Mouse (Mus musculus) liver, embryonic 12.5 days (tissue): ENCODE measurements around the gene Ak1. TPM values are rescaled to one million over a fixed set of nuclear protein-coding genes. Genes with fewer than 3 reads are reported as not detected.

Experiments
- ATAC-seq: fragments of 200-750 bp; cut with Nextera tagmentation; 2 replicates; pipeline ENCODE4 v1.8.0; 2017; ENCODE audit warnings: moderate number of reproducible peaks, mild to moderate bottlenecking, moderate library complexity
- H3K27ac ChIP-seq: fragments of 300-500 bp; sonication (generic); 2 replicates; pipeline ENCODE4 v1.5.1; 2016; ENCODE audit warnings: mild to moderate bottlenecking
- H3K27me3 ChIP-seq: fragments of 300-500 bp; sonication (generic); replicated peaks from 2 replicates; pipeline ENCODE4 v1.6.1; 2016; ENCODE audit warnings: mild to moderate bottlenecking, moderate library complexity
- H3K36me3 ChIP-seq: fragments of 300-500 bp; sonication (generic); 2 replicates; pipeline ENCODE4 v1.6.1; 2016; ENCODE audit warnings: mild to moderate bottlenecking, moderate library complexity
- H3K4me1 ChIP-seq: fragments of 300-500 bp; sonication (generic); 2 replicates; pipeline ENCODE4 v1.6.1; 2016
- H3K4me2 ChIP-seq: fragments of 300-500 bp; sonication (generic); 2 replicates; pipeline ENCODE4 v1.6.1; 2016; ENCODE audit warnings: mild to moderate bottlenecking, moderate library complexity
- H3K4me3 ChIP-seq: fragments of 300-500 bp; sonication (generic); 2 replicates; pipeline ENCODE4 v1.5.1; 2016; ENCODE audit warnings: mild to moderate bottlenecking, moderate library complexity
- H3K9ac ChIP-seq: fragments of 300-500 bp; sonication (generic); 2 replicates; pipeline ENCODE4 v1.6.1; 2016; ENCODE audit warnings: mild to moderate bottlenecking, moderate library complexity
- H3K9me3 ChIP-seq: fragments of 300-500 bp; sonication (generic); replicated peaks from 2 replicates; pipeline ENCODE4 v1.6.1; 2016; ENCODE audit warnings: mild to moderate bottlenecking, moderate library complexity
- WGBS: fragments of 180-500 bp; shearing (Covaris S2); methylation state at CpG from one replicate; pipeline ENCODE4 v1.1.7; 2016; ENCODE audit not compliant: insufficient replicate concordance; 5-methylcytosine and 5-hydroxymethylcytosine counted together
- polyA plus RNA-seq: library from polyadenylated mRNA; unstranded; fragments of >200 nt; fragmentation: Nextera tagmentation; extraction: Ambion mirVana; gene quantifications from 2 replicates; pipeline ENCODE4 v1.2.1, GENCODE M21; 2016

Ak1 gene
- polyA plus RNA-seq, 1 experiment from 2014 or later: 2.6 TPM

DNA sequence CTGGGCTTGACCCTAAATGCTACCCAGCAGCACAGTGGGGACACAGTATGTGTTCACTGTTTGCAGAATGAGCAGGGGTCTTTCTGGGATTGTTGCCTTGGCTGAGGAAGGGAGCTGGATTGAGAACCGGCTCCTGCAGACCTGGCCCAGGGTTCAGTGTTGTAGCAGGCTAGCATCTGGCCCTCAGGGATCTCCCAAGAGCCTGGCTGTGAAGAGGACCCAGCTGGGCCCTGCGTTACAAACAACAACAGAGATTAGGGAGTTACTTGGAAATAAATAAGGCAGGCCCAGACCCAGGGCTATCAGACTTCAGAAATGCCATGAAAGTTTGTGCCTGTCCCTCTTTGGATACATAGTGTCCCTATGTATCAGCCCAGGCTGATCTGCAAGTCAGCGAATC is 24.1 kb downstream of the Ak1 start:
- Histone ChIP-seq H3K9me3 (no peaks in the 10 kb centered on the region), H3K27ac (peak overlapping the region; percentile 53), H3K4me1 (peaks cover 50% of the 10 kb centered on the region), H3K36me3 (peaks cover 3% of the 10 kb centered on the region; the same call in 1 of the 2 replicates), H3K9ac (no peak overlapping the region), H3K4me3 (no peak overlapping the region), H3K4me2 (peak overlapping the region; percentile 61), H3K27me3 (no peaks in the 10 kb centered on the region)
- 77% methylated on average over 3 of the region's 3 CpGs for WGBS
- no peak for ATAC-seq

GRCm38 (mm10) chr2:32646379-32647056 is 25.0 kb downstream of the Ak1 start, which contains the start of gene Eng:
Gene Eng (plus strand): TSS chr2:32646595.
- peak within 1 kb of the TSS; percentile 53 for H3K27ac ChIP-seq
- peaks cover 49% of the 10 kb centered on the region for H3K4me1 ChIP-seq
- H3K9ac ChIP-seq: peak within 1 kb of the TSS; percentile 60
- H3K9me3 ChIP-seq: no peaks in the 10 kb centered on the region
- peak within 1 kb of the TSS; percentile 51 for H3K4me3 ChIP-seq
- no peaks in the 10 kb centered on the region for H3K27me3 ChIP-seq
- ATAC-seq: 0 out of 2 replicates have a peak, but pooled peaks have one; percentile 20
- H3K4me2 ChIP-seq: peak within 1 kb of the TSS; percentile 61
- WGBS: 26% methylated on average over 31 of the region's 31 CpGs
- peaks cover 3% of the 10 kb centered on the region; the same call in 1 of the 2 replicates for H3K36me3 ChIP-seq

- Histone ChIP-seq H3K4me1 (peaks cover 49% of the 10 kb centered on the region), H3K4me3 (peak overlapping the region; percentile 51), H3K27me3 (no peaks in the 10 kb centered on the region), H3K27ac (no peak overlapping the region), H3K36me3 (peaks cover 3% of the 10 kb centered on the region; the same call in 1 of the 2 replicates), H3K9me3 (no peaks in the 10 kb centered on the region), H3K9ac (no peak overlapping the region), H3K4me2 (peak overlapping the region; percentile 61)
- WGBS: 63% methylated on average over 7 of the region's 7 CpGs
- no peak for ATAC-seq
These were observed 25.8 kb downstream of the Ak1 start for GRCm38 (mm10) chr2:32647366-32647765.

- Histone ChIP-seq H3K4me1 (peaks cover 59% of the 10 kb centered on the region), H3K36me3 (peaks cover 14% of the 10 kb centered on the region; the same call in 1 of the 2 replicates), H3K4me3 (no peak overlapping the region), H3K27me3 (no peaks in the 10 kb centered on the region), H3K9me3 (no peaks in the 10 kb centered on the region), H3K27ac (peak overlapping the region; percentile 52; the same call in 1 of the 2 replicates), H3K4me2 (no peak overlapping the region), H3K9ac (no peak overlapping the region)
- no peak for ATAC-seq
- 65% methylated on average over 7 of the region's 7 CpGs for WGBS
These were observed 32.2 kb downstream of the Ak1 start for GRCm38 (mm10) chr2:32653764-32654163.

- Histone ChIP-seq H3K36me3 (peaks cover 14% of the 10 kb centered on the region; the same call in 1 of the 2 replicates), H3K4me3 (no peak overlapping the region), H3K27me3 (no peaks in the 10 kb centered on the region), H3K27ac (peak overlapping the region; percentile 52), H3K4me2 (no peak overlapping the region; the same call in 1 of the 2 replicates), H3K9me3 (no peaks in the 10 kb centered on the region), H3K9ac (0 out of 2 replicates have a peak overlapping the region, but pooled peaks have one; percentile 1), H3K4me1 (peaks cover 70% of the 10 kb centered on the region)
- ATAC-seq: no peak
- WGBS: 56% methylated on average over 14 of the region's 14 CpGs
These were observed 33.3 kb downstream of the Ak1 start for GRCm38 (mm10) chr2:32654743-32655393.

DNA sequence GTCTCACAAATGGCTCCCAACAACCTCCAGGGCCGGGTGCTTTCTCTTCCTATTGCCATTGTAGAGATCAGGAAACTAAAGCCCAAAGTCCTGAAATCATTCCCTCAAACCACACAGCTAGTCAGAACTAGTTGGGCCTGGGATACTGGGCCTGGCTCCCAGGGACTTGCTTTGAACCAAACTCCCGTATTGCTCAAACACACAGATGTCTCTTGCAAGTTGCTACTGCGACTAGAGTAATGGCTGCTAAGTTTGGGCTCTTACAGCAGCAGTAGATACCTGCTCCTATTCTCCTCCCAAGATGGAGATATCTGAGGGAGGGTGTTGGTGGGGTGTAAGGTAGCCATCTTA is 33.8 kb downstream of the Ak1 start:
- peak overlapping the region; percentile 52 for H3K27ac ChIP-seq
- peaks cover 70% of the 10 kb centered on the region for H3K4me1 ChIP-seq
- H3K4me3 ChIP-seq: no peak overlapping the region
- peaks cover 12% of the 10 kb centered on the region; the same call in 1 of the 2 replicates for H3K36me3 ChIP-seq
- 76% methylated on average over 3 of the region's 3 CpGs for WGBS
- H3K27me3 ChIP-seq: no peaks in the 10 kb centered on the region
- no peaks in the 10 kb centered on the region for H3K9me3 ChIP-seq
- no peak for ATAC-seq
- 0 out of 2 replicates have a peak overlapping the region, but pooled peaks have one; percentile 1 for H3K9ac ChIP-seq
- H3K4me2 ChIP-seq: no peak overlapping the region

GRCm38 (mm10) chr2:32655826-32656225 is 34.3 kb downstream of the Ak1 start:
- no peak overlapping the region for H3K9ac ChIP-seq
- H3K27ac ChIP-seq: peak overlapping the region; percentile 52
- peaks cover 74% of the 10 kb centered on the region for H3K4me1 ChIP-seq
- H3K9me3 ChIP-seq: no peaks in the 10 kb centered on the region
- H3K27me3 ChIP-seq: no peaks in the 10 kb centered on the region
- peak; percentile 8; the same call in 1 of the 2 replicates for ATAC-seq
- H3K4me3 ChIP-seq: no peak overlapping the region
- WGBS: 66% methylated on average over 12 of the region's 12 CpGs
- no peak overlapping the region for H3K4me2 ChIP-seq
- H3K36me3 ChIP-seq: peaks cover 11% of the 10 kb centered on the region; the same call in 1 of the 2 replicates

GRCm38 (mm10) chr2:32658873-32659272 is 37.3 kb downstream of the Ak1 start:
- Histone ChIP-seq H3K4me1 (peaks cover 78% of the 10 kb centered on the region), H3K9me3 (no peaks in the 10 kb centered on the region), H3K27me3 (no peaks in the 10 kb centered on the region), H3K4me2 (peak overlapping the region; percentile 37), H3K36me3 (peaks cover 11% of the 10 kb centered on the region; the same call in 1 of the 2 replicates), H3K27ac (peak overlapping the region; percentile 75), H3K4me3 (no peak overlapping the region), H3K9ac (peak overlapping the region; percentile 32; the same call in 1 of the 2 replicates)
- ATAC-seq: peak; percentile 63
- 20% methylated on average over 2 of the region's 2 CpGs for WGBS

GRCm38 (mm10) chr2:32661509-32662107 is 40.0 kb downstream of the Ak1 start:
- WGBS: 27% methylated on average over 7 of the region's 7 CpGs
- H3K4me2 ChIP-seq: no peak overlapping the region
- H3K9ac ChIP-seq: no peak overlapping the region
- peak; percentile 55 for ATAC-seq
- H3K36me3 ChIP-seq: peaks cover 11% of the 10 kb centered on the region; the same call in 1 of the 2 replicates
- peak overlapping the region; percentile 47 for H3K27ac ChIP-seq
- H3K4me1 ChIP-seq: peaks cover 65% of the 10 kb centered on the region
- no peaks in the 10 kb centered on the region for H3K27me3 ChIP-seq
- H3K4me3 ChIP-seq: no peak overlapping the region
- H3K9me3 ChIP-seq: no peaks in the 10 kb centered on the region

DNA sequence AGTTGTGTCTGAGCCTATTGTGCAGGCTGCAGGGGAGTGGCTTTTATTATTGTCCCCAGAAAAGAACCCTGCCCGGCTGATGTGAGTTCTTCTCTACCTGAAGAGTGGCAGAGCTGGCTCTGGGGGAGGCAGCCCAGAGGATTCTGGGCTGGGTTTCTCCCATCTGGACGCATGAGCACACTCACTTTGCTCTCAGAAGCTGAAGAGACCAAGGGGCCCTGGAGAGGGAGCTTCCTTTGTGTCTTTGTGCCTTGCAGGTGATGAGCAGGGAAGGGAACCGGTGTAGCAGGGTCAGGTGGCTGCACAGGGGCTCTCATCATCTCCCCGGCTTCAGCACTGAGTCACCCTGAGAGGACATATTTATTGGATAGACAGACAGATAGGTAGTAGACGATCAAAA is 40.7 kb downstream of the Ak1 start:
- Histone ChIP-seq H3K4me1 (peaks cover 63% of the 10 kb centered on the region), H3K27me3 (no peaks in the 10 kb centered on the region), H3K9me3 (no peaks in the 10 kb centered on the region), H3K9ac (no peak overlapping the region), H3K27ac (peak overlapping the region; percentile 47), H3K4me3 (no peak overlapping the region), H3K36me3 (peaks cover 10% of the 10 kb centered on the region; the same call in 1 of the 2 replicates), H3K4me2 (no peak overlapping the region)
- 60% methylated on average over 5 of the region's 5 CpGs for WGBS
- ATAC-seq: no peak

GRCm38 (mm10) chr2:32665345-32665744 is 43.8 kb downstream of the Ak1 start:
- H3K27ac ChIP-seq: no peak overlapping the region

More at GRCm38 (mm10) chr2:32665345-32665744, 43.8 kb downstream of the Ak1 start:
- no peak for ATAC-seq
- H3K9ac ChIP-seq: no peak overlapping the region
- peaks cover 8% of the 10 kb centered on the region; the same call in 1 of the 2 replicates for H3K36me3 ChIP-seq
- peaks cover 50% of the 10 kb centered on the region for H3K4me1 ChIP-seq
- H3K27me3 ChIP-seq: no peaks in the 10 kb centered on the region
- 73% methylated on average over 8 of the region's 8 CpGs for WGBS
- H3K4me3 ChIP-seq: no peak overlapping the region
- H3K9me3 ChIP-seq: no peaks in the 10 kb centered on the region
- H3K4me2 ChIP-seq: no peak overlapping the region
